Mouse (Mus musculus) 3T3-L1 (cell line): ENCODE measurements around the gene Igsf23.
"Not testable (repeated sequence)": the region's sequence is repeated elsewhere in the genome, so short reads cannot be mapped to it uniquely, and the experiment has no call there.

Source experiments
- DNase-seq: peaks from one replicate; pipeline ENCODE4 v3.0.0-alpha.2; 2015; ENCODE audit warnings: low read depth, low spot score

Gene Igsf23

DNA sequence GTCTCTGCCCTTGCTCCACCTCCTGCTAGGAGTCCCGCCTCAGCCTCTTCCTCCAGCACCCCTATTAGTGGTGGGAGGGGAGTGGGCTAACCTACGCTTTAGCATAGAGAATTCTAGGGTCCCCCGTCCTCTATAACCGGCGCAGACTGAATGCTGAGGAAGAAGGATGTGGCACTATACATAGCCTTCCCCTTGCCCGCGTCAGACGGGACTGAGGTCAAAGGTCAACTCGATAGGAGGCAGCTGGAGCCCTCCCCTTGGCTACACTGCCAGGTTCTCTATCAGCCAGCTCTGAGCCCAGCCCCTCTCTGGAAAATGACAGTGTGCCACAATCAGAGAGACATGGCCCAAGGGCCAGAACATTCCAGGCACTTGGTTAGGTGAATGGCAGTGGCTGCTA lies at the start of gene Igsf23:
Gene Igsf23 (minus strand): TSS at position 168 of the 400 bp plus-strand sequence.
- no peak for DNase-seq

GRCm38 (mm10) chr7:19996721-19997120 lies 46.2 kb upstream of the Igsf23 start:
- not testable (repeated sequence) for DNase-seq

- DNase-seq = not testable (repeated sequence)
Observed at GRCm38 (mm10) chr7:19991165-19991564, 40.6 kb upstream of the Igsf23 start, which contains the start of gene Nlrp9b. Gene Nlrp9b (plus strand): TSS chr7:19991465.

DNA sequence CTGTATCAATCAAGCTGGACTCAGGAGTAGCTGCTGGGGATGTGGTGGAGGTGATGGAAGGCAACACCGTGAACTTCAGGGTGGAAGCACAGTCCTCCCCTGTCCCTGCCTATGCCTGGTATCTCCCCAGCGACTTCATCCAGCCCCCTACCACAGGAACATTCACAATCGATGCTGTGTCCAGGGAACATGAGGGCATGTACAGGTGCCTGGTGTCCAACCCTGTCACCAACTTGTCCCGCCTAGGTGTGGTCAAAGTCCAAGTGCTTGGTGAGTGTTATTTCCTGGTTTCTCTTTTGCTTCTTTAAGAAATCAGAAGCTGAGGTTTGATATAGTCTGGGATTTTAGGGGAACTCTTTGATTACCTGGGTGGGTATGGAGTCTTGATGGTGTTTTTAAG lies 21.0 kb upstream of the Igsf23 start:
- DNase-seq = no peak

DNA sequence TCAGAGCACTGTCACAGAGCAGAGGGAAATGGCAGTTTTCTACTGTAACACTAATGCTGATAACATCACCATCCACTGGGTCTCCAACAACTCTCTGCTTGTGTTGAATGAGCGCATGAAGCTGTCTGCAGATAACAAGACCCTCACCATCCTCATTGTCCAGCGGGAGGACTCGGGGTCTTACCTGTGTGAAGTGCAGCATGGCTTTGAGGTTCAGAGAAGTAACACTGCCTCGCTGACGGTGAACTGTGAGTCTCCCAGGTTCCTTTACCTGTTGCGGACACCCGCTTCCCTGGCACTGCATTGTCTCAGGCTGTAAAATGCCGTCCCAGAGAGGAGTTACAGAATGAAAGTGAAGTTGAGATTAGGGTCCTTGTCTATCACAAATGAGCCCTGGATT lies 19.6 kb upstream of the Igsf23 start:
- DNase-seq = no peak

- no peak for DNase-seq
Observed at GRCm38 (mm10) chr7:19969541-19970090, 19.1 kb upstream of the Igsf23 start.

DNA sequence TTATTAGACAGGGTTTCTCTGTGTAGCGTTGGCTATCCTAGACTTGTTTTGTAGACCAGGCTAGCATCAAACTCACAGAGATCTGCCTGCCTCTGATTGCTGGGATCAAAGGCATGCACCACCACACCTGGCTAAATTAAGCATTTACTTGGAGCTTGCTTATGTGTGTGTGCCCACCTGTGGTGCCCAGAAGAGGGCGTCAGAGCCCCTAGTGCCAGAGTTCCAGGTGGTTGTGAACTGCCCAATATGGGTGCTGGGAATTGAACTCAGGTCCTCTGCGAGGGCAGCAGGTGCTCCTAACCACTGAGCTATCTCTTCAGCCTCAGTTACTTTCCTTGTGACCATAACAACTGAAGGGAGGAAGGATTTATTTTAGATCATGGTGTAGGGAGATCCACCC lies 18.6 kb upstream of the Igsf23 start:
- no peak for DNase-seq

- no peak for DNase-seq
Observed at GRCm38 (mm10) chr7:19964985-19965579, 14.5 kb upstream of the Igsf23 start, which contains the start of gene Ceacam20. Gene Ceacam20 (plus strand): TSS chr7:19965412.

DNA sequence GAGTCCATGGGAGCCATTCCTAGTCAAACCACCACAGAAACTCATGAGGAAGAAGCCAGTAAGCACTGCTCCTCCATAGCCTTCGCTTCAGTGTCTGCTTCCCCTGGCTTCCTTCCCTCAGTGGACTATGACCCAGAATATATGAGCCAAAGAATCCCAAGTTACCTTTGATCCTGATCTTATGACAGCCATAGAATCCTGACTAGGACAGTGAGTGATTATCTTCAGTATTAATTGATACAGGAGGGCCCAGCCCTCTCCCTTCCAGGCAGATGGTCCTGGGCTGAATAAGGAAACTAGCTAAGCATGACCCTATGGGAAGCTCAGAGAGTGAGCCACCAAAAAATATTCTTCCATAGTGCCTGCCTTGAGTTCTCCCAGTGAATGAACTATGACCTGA lies 11.9 kb upstream of the Igsf23 start:
- no peak for DNase-seq

DNA sequence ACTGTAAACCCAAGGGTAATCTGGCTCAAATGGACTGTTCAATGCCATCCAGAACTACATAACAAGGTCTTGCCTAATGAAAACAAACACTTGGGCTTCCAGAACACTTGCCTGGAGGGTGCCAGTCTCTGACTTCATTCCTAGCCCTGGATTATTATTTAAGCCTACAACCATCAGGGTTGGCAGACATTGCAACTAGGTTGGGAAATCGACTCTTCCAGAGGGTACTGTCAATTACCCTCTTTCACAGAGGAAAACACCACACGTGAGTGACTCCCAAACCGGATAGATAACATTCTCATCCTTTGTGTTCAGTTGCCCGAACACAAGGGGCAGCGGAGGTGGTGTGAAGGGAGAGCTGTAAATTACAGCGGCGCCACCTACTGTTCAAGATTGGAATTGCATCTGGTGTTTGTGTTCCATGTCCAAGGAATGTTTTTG lies 5.8 kb upstream of the Igsf23 start:
- peak; percentile 96 for DNase-seq

- no peak for DNase-seq
Observed at GRCm38 (mm10) chr7:19955861-19956260, 5.3 kb upstream of the Igsf23 start.

DNA sequence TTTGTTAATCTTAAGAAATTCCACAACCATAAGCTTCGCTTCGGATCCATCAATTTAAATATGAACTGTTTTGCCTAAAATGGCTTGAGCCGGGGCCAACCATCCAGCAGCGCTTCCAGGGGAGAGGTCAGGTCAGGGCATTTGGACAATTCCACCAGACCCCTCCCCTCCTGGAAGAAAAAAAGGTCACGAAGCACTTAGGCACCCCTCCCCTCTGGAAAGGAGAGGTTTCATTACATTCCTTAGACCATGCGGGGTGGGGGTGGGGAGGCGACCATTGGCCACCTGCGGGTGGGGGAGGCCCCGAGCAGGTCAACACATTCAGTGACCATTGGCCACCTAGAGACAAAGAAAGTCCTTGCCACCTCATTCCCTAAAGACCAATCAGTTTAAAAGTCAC lies 2.5 kb upstream of the Igsf23 start:
- DNase-seq = no peak

DNA sequence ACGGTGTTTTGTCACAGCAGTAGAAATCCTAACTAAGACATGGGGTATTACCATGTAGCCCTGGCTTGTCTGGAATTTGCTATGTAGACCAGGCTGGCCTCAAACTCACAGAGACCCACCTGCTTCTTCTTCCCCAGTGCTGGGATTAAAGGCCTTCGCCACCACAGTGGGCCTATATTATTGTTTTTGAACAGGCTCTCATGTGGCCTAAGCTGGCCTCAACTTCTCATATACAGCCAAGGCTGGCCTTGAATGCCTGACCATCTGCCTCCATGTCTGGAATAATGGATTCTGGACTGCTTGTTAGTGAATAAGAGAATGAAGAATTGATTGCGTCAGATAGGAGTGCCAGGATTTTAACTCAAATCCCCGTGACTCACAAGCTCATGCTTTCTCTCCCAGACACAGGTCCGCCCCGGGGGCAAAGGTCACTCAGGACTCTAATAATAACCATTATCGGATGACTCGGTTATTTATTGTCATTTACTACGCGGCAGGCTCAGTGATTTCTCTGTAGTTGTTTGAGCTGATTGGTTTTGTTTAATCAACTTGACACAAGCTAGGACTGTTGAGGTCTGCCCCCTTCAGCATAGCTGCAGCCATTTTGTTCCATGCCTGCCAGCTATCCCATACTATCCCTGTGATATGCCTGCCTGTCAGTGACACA lies 1.9 kb upstream of the Igsf23 start:
- peak; percentile 72 for DNase-seq

DNA sequence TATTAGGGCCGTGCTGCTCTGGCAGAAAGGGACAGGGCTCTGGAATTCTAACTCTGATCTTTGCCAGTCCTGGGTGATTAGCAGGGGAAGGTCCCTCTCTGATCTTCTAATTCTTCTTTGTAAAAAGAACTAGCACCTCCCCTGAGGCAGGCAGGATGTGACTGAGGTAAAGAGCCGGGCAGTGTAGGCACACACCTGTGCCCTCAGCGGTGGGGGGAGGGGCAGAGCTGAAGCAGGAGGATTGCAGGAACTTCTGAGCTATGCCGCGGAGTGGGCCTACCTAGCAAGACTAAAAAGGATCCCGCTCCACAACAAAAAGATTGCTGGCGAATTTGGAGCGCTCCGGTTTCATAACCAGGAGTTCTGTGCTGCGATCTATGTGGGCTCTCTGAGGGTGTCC lies 560 bp downstream of the Igsf23 start:
- no peak for DNase-seq

GRCm38 (mm10) chr7:19948956-19949355 lies 1.6 kb downstream of the Igsf23 start:
- no peak for DNase-seq

GRCm38 (mm10) chr7:19945821-19946515 lies 4.6 kb downstream of the Igsf23 start:
- no peak for DNase-seq

DNA sequence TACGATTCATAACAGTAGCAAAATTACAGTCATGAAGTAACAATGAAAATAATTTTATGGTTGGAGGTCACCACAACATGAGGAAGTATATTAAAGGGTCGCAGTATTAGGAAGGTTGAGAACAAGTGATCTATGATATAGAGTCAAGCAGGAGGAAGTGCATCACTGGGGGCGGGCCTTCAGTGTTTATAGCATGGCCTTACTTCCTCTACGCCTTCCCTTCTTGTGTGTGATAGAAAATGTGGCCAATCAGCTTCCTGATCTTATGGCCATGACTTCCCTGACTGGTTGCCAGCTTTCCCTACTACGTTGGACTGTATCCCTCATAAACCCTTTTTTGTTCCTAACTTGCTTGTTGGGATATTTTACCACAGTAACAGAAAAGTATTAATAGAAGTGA lies 5.4 kb downstream of the Igsf23 start:
- no peak for DNase-seq

- DNase-seq = no peak
Observed at GRCm38 (mm10) chr7:19944709-19945108, 5.8 kb downstream of the Igsf23 start.

DNA sequence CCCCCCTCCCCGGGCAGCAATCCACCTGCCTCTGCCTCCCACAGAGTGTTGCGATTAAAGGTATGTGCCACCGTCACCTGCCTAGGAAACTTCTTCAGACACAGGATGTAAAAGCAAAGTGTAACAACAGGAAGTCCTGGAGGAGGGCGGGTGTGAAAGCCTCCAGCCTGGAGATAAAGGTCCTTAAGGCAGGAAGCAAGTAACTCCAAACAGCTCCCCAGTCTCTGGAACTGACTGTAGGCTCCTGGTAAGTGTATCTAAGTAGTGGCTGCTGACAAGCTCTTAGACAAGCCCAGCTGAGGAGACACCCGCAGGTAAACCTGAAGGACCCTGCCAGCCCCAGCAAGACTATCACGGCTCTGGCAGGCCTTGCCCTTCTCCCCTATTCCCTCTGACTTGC lies 10.3 kb downstream of the Igsf23 start:
- no peak for DNase-seq

DNA sequence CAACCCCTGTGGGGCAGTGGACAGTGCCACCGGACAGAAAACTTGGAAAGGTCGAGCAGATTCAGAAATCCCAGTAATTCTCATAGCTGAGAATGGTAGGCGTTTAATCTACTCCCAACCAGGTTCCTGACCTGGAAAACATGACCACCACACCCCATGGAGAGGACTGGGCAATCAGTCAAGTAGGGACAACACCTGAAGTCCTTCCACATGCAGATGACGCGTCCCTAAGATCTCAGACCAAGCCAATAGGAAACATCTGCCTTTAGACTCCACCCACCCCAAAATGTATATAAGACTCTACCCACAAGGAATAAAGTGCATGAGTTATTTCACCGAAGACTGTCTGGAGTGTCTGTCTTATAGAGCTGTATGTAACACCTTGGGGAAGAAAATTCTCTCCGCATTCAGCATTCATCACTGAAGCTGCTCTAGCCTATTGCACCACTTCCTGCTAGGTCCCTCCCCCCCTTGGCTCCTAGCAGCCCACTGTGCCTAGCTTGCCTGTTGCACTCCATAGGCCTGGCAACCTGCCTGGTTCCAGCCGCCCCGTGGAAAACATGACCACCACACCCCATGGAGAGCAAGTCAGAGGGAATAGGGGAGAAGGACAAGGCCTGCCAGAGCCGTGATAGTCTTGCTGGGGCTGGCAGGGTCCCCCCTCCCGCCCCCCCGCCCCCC lies 10.9 kb downstream of the Igsf23 start:
- no peak for DNase-seq

GRCm38 (mm10) chr7:19937229-19937821 lies 13.2 kb downstream of the Igsf23 start:
- no peak for DNase-seq
